Mouse (Mus musculus): ENCODE data around the gene Rhox12. TPM values are rescaled to one million over a fixed set of nuclear protein-coding genes. Genes with fewer than 3 reads are reported as not detected.

Rhox12 gene
- not detected for total RNA-seq (2021)
- long read RNA-seq, experiment 1, result 0 reads
- long read RNA-seq, experiment 2, result 0 reads

- no peak for DNase-seq
These were observed at the start of gene Rhox12 for GRCm38 (mm10) chrX:38110807-38111206. Rhox12 (minus strand) TSS chrX:38110907.

- no peak for DNase-seq
These were observed 48.4 kb upstream of the Rhox12 start for GRCm38 (mm10) chrX:38159097-38159496.

- DNase-seq, result no peak
These were observed 10.8 kb upstream of the Rhox12 start for GRCm38 (mm10) chrX:38121478-38121877.

- DNase-seq, result no peak
These were observed 10.3 kb upstream of the Rhox12 start, which contains the start of gene Rhox13 for GRCm38 (mm10) chrX:38120982-38121381. Rhox13 (plus strand) TSS chrX:38121219.

GRCm38 (mm10) chrX:38085041-38085440 lies 25.7 kb downstream of the Rhox12 start, which contains the start of gene Rhox11:
Rhox11 (minus strand) TSS chrX:38085141.
- no peak for DNase-seq

- no peak for DNase-seq
These were observed 26.5 kb downstream of the Rhox12 start for GRCm38 (mm10) chrX:38084226-38084625.

GRCm38 (mm10) chrX:38066175-38066574 lies 44.5 kb downstream of the Rhox12 start, which contains the start of gene Rhox10:
Rhox10 (plus strand) TSS chrX:38066475.
- no peak for DNase-seq

- DNase-seq, result no peak
These were observed 49.2 kb downstream of the Rhox12 start for GRCm38 (mm10) chrX:38061544-38061943.

Other genes with a start within 250 kb of the Rhox12 start
- not detected for gene Rhox8, start 232.0 kb downstream of the Rhox12 start, total RNA-seq (2021)
- not detected for gene Rhox7b, start 213.7 kb downstream of the Rhox12 start, total RNA-seq (2021)
- gene Rhox9, start 209.1 kb downstream of the Rhox12 start, total RNA-seq (2021), result not detected
- not detected for gene Btg1-ps1, start 92.1 kb downstream of the Rhox12 start, total RNA-seq (2021)
- not detected for gene Btg1-ps2, start 67.8 kb downstream of the Rhox12 start, total RNA-seq (2021)
- not detected for gene Rhox10, start 44.4 kb downstream of the Rhox12 start, total RNA-seq (2021)
- gene Rhox11, start 25.8 kb downstream of the Rhox12 start, total RNA-seq (2021), result not detected
- not detected for gene Rhox13, start 10.3 kb upstream of the Rhox12 start, total RNA-seq (2021)
- gene Zbtb33, start 78.9 kb upstream of the Rhox12 start, total RNA-seq (2021), result 1 to 10 TPM; 6.1 to 6.2 TPM
- gene Tmem255a, start 141.5 kb upstream of the Rhox12 start, total RNA-seq (2021), result under 1 TPM; 0.49 to 0.75 TPM
- gene Atp1b4, start 205.3 kb upstream of the Rhox12 start, total RNA-seq (2021), result 10 to 100 TPM in 1 of 2 experiments, 1 to 10 TPM in 1; 7.3 to 10.9 TPM